Mouse (Mus musculus) stomach, postnatal 0 days (tissue): ENCODE measurements around the gene Pdhx.
A peak's percentile ranks its signal among the peaks of the same experiment; 100 is the strongest.

Experiments used
- CTCF ChIP-seq: IDR thresholded peaks from 2 replicates; pipeline ENCODE4 v1.5.1; 2016; ENCODE audit warnings: antibody characterized with exemption, low read depth, mild to moderate bottlenecking, moderate library complexity
- EP300 ChIP-seq: optimal IDR thresholded peaks from 2 replicates; pipeline ENCODE3; 2016; ENCODE audit warnings: antibody characterized with exemption

GRCm38 (mm10) chr2:103020191-103020987, 52.9 kb downstream of the Pdhx start:
- TF ChIP-seq CTCF (peak; percentile 4; the same call in 1 of the 2 replicates), EP300 (no peak)
